Mouse (Mus musculus) neural tube, embryonic 13.5 days (tissue): ENCODE measurements around the gene Vmn1r20. TPM values are rescaled to one million over a fixed set of nuclear protein-coding genes. Genes with fewer than 3 reads are reported as not detected.
"Not testable (repeated sequence)": the region's sequence is repeated elsewhere in the genome, so short reads cannot be mapped to it uniquely, and the experiment has no call there.

Experiments used
- ATAC-seq: fragments of 200-750 bp; cut with Nextera tagmentation; 2 replicates; pipeline ENCODE4 v1.8.0; 2017; ENCODE audit warnings: low read depth, mild to moderate bottlenecking, moderate TSS enrichment, moderate library complexity
- H3K27ac ChIP-seq: fragments of 300-500 bp; sonication (generic); replicated peaks from 2 replicates; pipeline ENCODE4 v1.5.1; 2015; ENCODE audit warnings: moderate library complexity, mild to moderate bottlenecking, inconsistent platforms
- H3K27me3 ChIP-seq: fragments of 300-500 bp; sonication (generic); 2 replicates; pipeline ENCODE4 v1.6.1; 2015; ENCODE audit warnings: mild to moderate bottlenecking, inconsistent platforms
- H3K36me3 ChIP-seq: fragments of 300-500 bp; sonication (generic); 2 replicates; pipeline ENCODE4 v1.6.1; 2015; ENCODE audit warnings: mild to moderate bottlenecking, inconsistent platforms
- H3K4me1 ChIP-seq: fragments of 300-500 bp; sonication (generic); replicated peaks from 2 replicates; pipeline ENCODE4 v1.6.1; 2015; ENCODE audit warnings: inconsistent platforms
- H3K4me2 ChIP-seq: fragments of 300-500 bp; sonication (generic); 2 replicates; pipeline ENCODE4 v1.6.1; 2015; ENCODE audit warnings: inconsistent platforms, mild to moderate bottlenecking, moderate library complexity
- H3K4me3 ChIP-seq: fragments of 300-500 bp; sonication (generic); 2 replicates; pipeline ENCODE4 v1.5.1; 2015; ENCODE audit warnings: mild to moderate bottlenecking, inconsistent platforms
- H3K9ac ChIP-seq: fragments of 300-500 bp; sonication (generic); 2 replicates; pipeline ENCODE4 v1.6.1; 2015; ENCODE audit warnings: moderate library complexity, mild to moderate bottlenecking, inconsistent platforms
- H3K9me3 ChIP-seq: fragments of 300-500 bp; sonication (generic); 2 replicates; pipeline ENCODE4 v1.6.1; 2016; ENCODE audit warnings: inconsistent platforms
- WGBS: fragments of 180-500 bp; shearing (Covaris S2); methylation state at CpG from one replicate; pipeline ENCODE4 v1.1.7; 2015; 5-methylcytosine and 5-hydroxymethylcytosine counted together
- polyA plus RNA-seq: library from polyadenylated mRNA; unstranded; fragments of >200 nt; fragmentation: Nextera tagmentation; extraction: Ambion mirVana; gene quantifications from 2 replicates; pipeline ENCODE4 v1.2.1, GENCODE M21; 2015

Gene Vmn1r20
- not detected in 2 replicates for polyA plus RNA-seq

- no peak for ATAC-seq
- Histone ChIP-seq H3K4me3 (no peak within 1 kb of the TSS), H3K36me3 (no peaks in the 10 kb centered on the region), H3K27ac (no peak within 1 kb of the TSS), H3K9me3 (no peaks in the 10 kb centered on the region), H3K27me3 (no peaks in the 10 kb centered on the region), H3K9ac (no peak within 1 kb of the TSS), H3K4me1 (no peaks in the 10 kb centered on the region), H3K4me2 (no peak within 1 kb of the TSS)
- WGBS = 75% methylated on average over 1 of the region's 1 CpGs
Measured at GRCm38 (mm10) chr6:57428630-57429029, at the start of gene Vmn1r20. TSS of gene Vmn1r20 (plus strand) at chr6:57428930.

DNA sequence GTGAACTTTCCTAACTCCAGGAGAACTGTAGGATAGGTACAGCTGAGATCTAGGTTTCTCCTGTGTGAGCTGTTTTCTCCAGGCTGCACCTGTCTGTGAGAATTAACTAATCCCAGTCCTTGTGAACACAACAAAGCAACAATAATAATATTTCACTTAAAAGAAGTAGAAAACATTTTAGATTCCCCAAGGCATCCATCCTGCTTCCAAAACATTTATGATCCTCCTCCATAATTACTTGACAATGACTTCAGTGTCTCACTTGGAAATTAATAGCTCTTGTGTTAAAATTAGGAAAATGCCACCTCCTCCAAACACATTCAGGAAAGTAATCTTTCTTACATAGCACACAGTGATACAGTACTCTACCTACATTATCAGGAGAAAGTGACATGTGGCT, 33.0 kb upstream of the Vmn1r20 start, which contains the start of gene Vmn1r18:
Vmn1r18 (minus strand) TSS at position 101 of the 400 bp plus-strand sequence.
- ATAC-seq = no peak
- Histone ChIP-seq H3K36me3 (no peaks in the 10 kb centered on the region), H3K27me3 (no peaks in the 10 kb centered on the region), H3K4me3 (no peak within 1 kb of the TSS), H3K9me3 (no peaks in the 10 kb centered on the region), H3K9ac (no peak within 1 kb of the TSS), H3K4me1 (no peaks in the 10 kb centered on the region), H3K4me2 (no peak within 1 kb of the TSS), H3K27ac (no peak within 1 kb of the TSS)

- not testable (repeated sequence) for H3K4me1 ChIP-seq, H3K9me3 ChIP-seq, H3K4me3 ChIP-seq, H3K4me2 ChIP-seq, H3K27ac ChIP-seq, H3K36me3 ChIP-seq, H3K9ac ChIP-seq, H3K27me3 ChIP-seq, ATAC-seq
- 73% methylated on average over 3 of the region's 3 CpGs for WGBS
Measured at GRCm38 (mm10) chr6:57403480-57403879, 25.2 kb upstream of the Vmn1r20 start, which contains the start of gene Vmn1r19. TSS of gene Vmn1r19 (plus strand) at chr6:57403780.

GRCm38 (mm10) chr6:57431196-57431595, 2.5 kb downstream of the Vmn1r20 start:
- no peak overlapping the region for H3K9ac ChIP-seq
- H3K4me3 ChIP-seq = no peak overlapping the region
- WGBS = 86% methylated on average over 1 of the region's 1 CpGs
- no peak for ATAC-seq
- H3K4me1 ChIP-seq = no peaks in the 10 kb centered on the region
- H3K9me3 ChIP-seq = no peaks in the 10 kb centered on the region
- H3K27ac ChIP-seq = no peak overlapping the region
- H3K36me3 ChIP-seq = no peaks in the 10 kb centered on the region
- no peaks in the 10 kb centered on the region for H3K27me3 ChIP-seq
- no peak overlapping the region for H3K4me2 ChIP-seq

DNA sequence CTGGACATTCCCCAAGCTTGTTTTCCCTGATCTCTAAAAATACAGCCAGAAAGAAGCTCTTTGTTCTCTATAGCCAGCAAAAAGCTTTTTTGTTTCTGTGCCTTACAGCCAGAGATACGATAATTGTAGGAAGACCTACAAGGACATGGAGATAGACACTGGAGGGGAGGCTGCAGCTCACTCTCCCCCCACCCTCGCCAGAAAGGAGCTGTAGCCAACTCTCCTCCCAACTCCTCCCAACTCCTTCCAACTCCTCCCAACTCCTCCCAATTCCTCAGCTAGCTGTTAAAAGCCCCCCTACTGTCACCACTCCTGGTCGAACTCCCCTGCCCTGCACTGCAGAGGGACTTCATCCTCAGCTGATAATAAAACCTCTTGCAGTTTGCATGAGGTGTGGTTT, 39.4 kb downstream of the Vmn1r20 start:
- not testable (repeated sequence) for H3K27me3 ChIP-seq

More for the DNA sequence above, 39.4 kb downstream of the Vmn1r20 start:
- not testable (repeated sequence) for H3K4me1 ChIP-seq, H3K4me3 ChIP-seq, H3K27ac ChIP-seq, H3K9ac ChIP-seq, ATAC-seq, H3K4me2 ChIP-seq, H3K36me3 ChIP-seq, H3K9me3 ChIP-seq
- 27% methylated on average over 3 of the region's 3 CpGs for WGBS

Other genes starting within 250 kb of the Vmn1r20 start
- not detected in 2 replicates for gene Vmn1r13, start 225.6 kb upstream of the Vmn1r20 start, polyA plus RNA-seq
- not detected in 2 replicates for gene Vmn1r14, start 197.2 kb upstream of the Vmn1r20 start, polyA plus RNA-seq
- not detected in 2 replicates for gene Vmn1r15, start 171.0 kb upstream of the Vmn1r20 start, polyA plus RNA-seq
- gene Vmn1r16, start 99.4 kb upstream of the Vmn1r20 start, polyA plus RNA-seq = not detected in 2 replicates
- gene Vmn1r17, start 65.2 kb upstream of the Vmn1r20 start, polyA plus RNA-seq = not detected in 2 replicates
- not detected in 2 replicates for gene Vmn1r18, start 33.1 kb upstream of the Vmn1r20 start, polyA plus RNA-seq
- not detected in 2 replicates for gene Vmn1r19, start 25.1 kb upstream of the Vmn1r20 start, polyA plus RNA-seq
- gene Ppm1k, start 106.5 kb downstream of the Vmn1r20 start, polyA plus RNA-seq = 6.6 and 7.2 TPM in 2 replicates
- gene Herc6, start 152.1 kb downstream of the Vmn1r20 start, polyA plus RNA-seq = 0.96 and 1.4 TPM in 2 replicates